Mouse (Mus musculus) small intestine, adult 2 months (tissue): Measurements from ENCODE around the gene Stk24.

Experiments
- CTCF ChIP-seq: fragments of 200-500 bp; IDR thresholded peaks from 2 replicates; pipeline ENCODE4 v1.5.1; 2012; ENCODE audit warnings: low read depth, mild to moderate bottlenecking, control low read depth, inconsistent platforms, low read length, moderate library complexity, mixed read lengths; ENCODE audit not compliant: insufficient replicate concordance, insufficient read length; ENCODE audit errors: extremely low read depth
- POLR2A ChIP-seq: fragments of 200-500 bp; IDR thresholded peaks from 2 replicates; pipeline ENCODE4 v1.6.1; 2012; ENCODE audit warnings: low read depth, mild to moderate bottlenecking, control low read depth, inconsistent platforms, low read length, moderate library complexity

- TF ChIP-seq CTCF (no peak), POLR2A (peak; percentile 87)
Measured at GRCm38 (mm10) chr14:121379116-121379826, 540 bp downstream of the Stk24 start.
